Mouse (Mus musculus) stomach, postnatal 0 days (tissue): Measurements from ENCODE around the gene Zfp575.

Source experiments
- CTCF ChIP-seq: IDR thresholded peaks from 2 replicates; pipeline ENCODE4 v1.5.1; 2016; ENCODE audit warnings: antibody characterized with exemption, low read depth, mild to moderate bottlenecking, moderate library complexity
- EP300 ChIP-seq: optimal IDR thresholded peaks from 2 replicates; pipeline ENCODE3; 2016; ENCODE audit warnings: antibody characterized with exemption

DNA sequence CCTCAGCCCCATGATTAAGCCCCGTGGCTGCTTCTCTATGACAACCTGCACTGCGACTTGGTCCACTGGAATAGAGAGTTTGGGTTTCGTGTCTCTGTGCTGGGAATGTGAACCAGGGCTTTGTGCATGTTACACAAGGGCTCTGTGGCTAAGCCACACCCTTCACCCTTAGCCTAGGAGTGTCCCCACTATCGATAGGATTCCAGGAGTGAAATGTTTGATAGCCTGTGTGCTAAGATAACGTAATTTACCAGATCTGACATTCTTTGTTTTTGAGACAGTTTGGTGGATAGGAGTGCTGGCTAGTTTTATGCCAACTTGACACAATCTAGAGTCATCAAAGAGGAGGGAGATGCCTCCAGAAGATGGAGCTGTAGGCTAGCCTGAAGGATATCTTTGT, 4.3 kb upstream of the Zfp575 start:
- TF ChIP-seq CTCF (peak; percentile 40), EP300 (no peak)
